Mouse (Mus musculus) frontal cortex, postnatal 14 days (tissue): ENCODE measurements around the gene Gsto2.

Experiments
- DNase-seq, 2 experiments: peaks; one replicate each; pipeline ENCODE4 v3.0.0; 2022; ENCODE audit warnings: low spot score in 2 of 2

The Gsto2 gene

GRCm38 (mm10) chr19:47857957-47858942 is 7.1 kb upstream of the Gsto2 start:
- no peak for DNase-seq

- DNase-seq = no peak
Observed at GRCm38 (mm10) chr19:47859180-47859579, 6.2 kb upstream of the Gsto2 start.

GRCm38 (mm10) chr19:47862581-47862980 is 2.8 kb upstream of the Gsto2 start:
- no peak for DNase-seq

GRCm38 (mm10) chr19:47864051-47864450 is 1.3 kb upstream of the Gsto2 start:
- no peak for DNase-seq

- DNase-seq = no peak
Observed at GRCm38 (mm10) chr19:47864721-47865120, 613 bp upstream of the Gsto2 start.

- DNase-seq = no peak
Observed at GRCm38 (mm10) chr19:47867628-47868175, 2.4 kb downstream of the Gsto2 start.

- DNase-seq = no peak
Observed at GRCm38 (mm10) chr19:47868951-47869350, 3.6 kb downstream of the Gsto2 start.

GRCm38 (mm10) chr19:47869516-47869915 is 4.2 kb downstream of the Gsto2 start:
- no peak for DNase-seq

GRCm38 (mm10) chr19:47870102-47870666 is 4.8 kb downstream of the Gsto2 start:
- no peak for DNase-seq

GRCm38 (mm10) chr19:47871515-47871914 is 6.2 kb downstream of the Gsto2 start:
- no peak for DNase-seq

GRCm38 (mm10) chr19:47876252-47876651 is 10.9 kb downstream of the Gsto2 start:
- no peak for DNase-seq

GRCm38 (mm10) chr19:47881538-47881937 is 16.2 kb downstream of the Gsto2 start:
- no peak for DNase-seq

- peak; percentile 36 to 64 for DNase-seq
Observed at GRCm38 (mm10) chr19:47882151-47882881, 17.0 kb downstream of the Gsto2 start.

GRCm38 (mm10) chr19:47882882-47883254 is 17.5 kb downstream of the Gsto2 start:
- no peak for DNase-seq

- no peak for DNase-seq
Observed at GRCm38 (mm10) chr19:47884296-47885085, 19.2 kb downstream of the Gsto2 start.

- no peak for DNase-seq
Observed at GRCm38 (mm10) chr19:47885191-47885743, 19.9 kb downstream of the Gsto2 start.

- DNase-seq = no peak
Observed at GRCm38 (mm10) chr19:47885886-47886285, 20.6 kb downstream of the Gsto2 start.

GRCm38 (mm10) chr19:47886617-47887016 is 21.3 kb downstream of the Gsto2 start:
- no peak for DNase-seq

- DNase-seq = no peak
Observed at GRCm38 (mm10) chr19:47887417-47887816, 22.1 kb downstream of the Gsto2 start.

GRCm38 (mm10) chr19:47888037-47888436 is 22.7 kb downstream of the Gsto2 start:
- DNase-seq = no peak
